ENCODE assay signal across 17 mouse cellular contexts in the genomic region with DNA sequence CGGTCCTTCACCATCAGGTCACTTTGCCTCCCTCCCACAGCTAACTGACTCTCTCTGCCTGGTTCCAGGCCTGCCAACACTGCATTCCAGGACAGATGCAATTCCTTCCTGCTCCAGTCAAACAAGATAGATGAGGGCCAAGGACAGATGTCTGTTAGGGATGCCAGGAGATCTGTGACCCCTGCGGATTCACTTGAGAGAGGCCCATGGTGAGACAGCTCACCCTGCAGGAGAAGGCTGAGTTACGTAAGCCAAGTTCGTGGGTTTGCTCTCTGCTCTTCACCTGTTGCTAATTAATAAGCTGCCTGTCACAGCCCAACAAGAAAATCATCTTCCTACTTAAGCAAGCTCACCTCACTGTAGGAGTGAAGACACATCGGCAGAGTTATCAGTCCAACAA.
DNase-seq lines count a peak whose midpoint lies in the region; ATAC-seq and TF ChIP-seq lines count a peak whose summit lies in the region.
"Had no signal": no experiment of that assay in that cellular context is flagged by ENCODE, and none has a peak within 500 bp of the region (broad histone marks: within the 10 kb centered on the region; RNA-seq: fewer than 3 reads in every experiment).

No protein-coding gene starts in this region.

- no peaks in the 10 kb centered on the region for H3K36me3 ChIP-seq in intestine, postnatal 0 days (ENCODE audit: control insufficient read depth, insufficient read depth)
- H3K36me3 ChIP-seq: forebrain, embryonic 12.5 days; midbrain, embryonic 15.5 days; stomach, embryonic 15.5 days had no signal

- H3K4me1 ChIP-seq in intestine, postnatal 0 days (replicated peaks; ENCODE audit: control insufficient read depth, insufficient read depth, low read length) = no peaks in the 10 kb centered on the region
- H3K4me1 ChIP-seq: forebrain, embryonic 12.5 days; megakaryocyte, embryonic 14.5 days; midbrain, embryonic 15.5 days; stomach, embryonic 15.5 days had no signal

- TF ChIP-seq CTCF in intestine, postnatal 0 days (IDR thresholded peaks at IDR 0.05; ENCODE audit: low read depth) = no peak

- WGBS in intestine, postnatal 0 days = 78% methylated on average over 5 of the region's 5 CpGs

- peak; percentile 72 to 87 for DNase-seq in adrenal gland, adult (ENCODE audit: inconsistent age in 2 of 2, low spot score in 1 of 2)
- DNase-seq in adrenal gland, postnatal 4 days (ENCODE audit: low spot score in 2 of 2) = no peak
- DNase-seq in right cerebral cortex, adult 18-20 months = peak; percentile 14
- no peak for DNase-seq in right cerebral cortex, postnatal 36 days (ENCODE audit: low spot score in 2 of 2)
- DNase-seq in brain, adult 2 months (ENCODE audit: low read depth, low spot score) = peak; percentile 53
- DNase-seq in testis, postnatal 14 days (ENCODE audit: low spot score) = peak; percentile 29
- no peak for DNase-seq in lung, postnatal 10 days
- DNase-seq: cerebellum, postnatal 10 days; embryo, embryonic 11 days; layer of hippocampus, postnatal 36 days had no signal

- no peak overlapping the region for H3K9ac ChIP-seq in intestine, postnatal 0 days (ENCODE audit: low read depth, low read length)
- H3K9ac ChIP-seq: forebrain, embryonic 12.5 days; liver, embryonic 14.5 days; midbrain, embryonic 15.5 days; stomach, embryonic 15.5 days had no signal

- ATAC-seq in intestine, postnatal 0 days = no peak
- ATAC-seq: lung, postnatal 0 days; midbrain, embryonic 15.5 days had no signal

- H3K27ac ChIP-seq in intestine, postnatal 0 days (ENCODE audit: low read depth, low read length) = no peak overlapping the region
- H3K27ac ChIP-seq: forebrain, embryonic 12.5 days; liver, embryonic 14.5 days; midbrain, embryonic 15.5 days; stomach, embryonic 15.5 days had no signal

- no peaks in the 10 kb centered on the region for H3K27me3 ChIP-seq in intestine, postnatal 0 days (replicated peaks; ENCODE audit: control insufficient read depth, insufficient read depth, low read length)
- H3K27me3 ChIP-seq: forebrain, embryonic 12.5 days; midbrain, embryonic 15.5 days; stomach, embryonic 15.5 days had no signal

- no peaks in the 10 kb centered on the region for H3K9me3 ChIP-seq in intestine, postnatal 0 days (ENCODE audit: control insufficient read depth)
- H3K9me3 ChIP-seq: forebrain, embryonic 12.5 days; midbrain, embryonic 15.5 days; stomach, embryonic 15.5 days had no signal

- no peak overlapping the region for H3K4me2 ChIP-seq in intestine, postnatal 0 days (replicated peaks; ENCODE audit: low read depth)
- H3K4me2 ChIP-seq: forebrain, embryonic 12.5 days; midbrain, embryonic 15.5 days; stomach, embryonic 15.5 days had no signal

- no peak overlapping the region for H3K4me3 ChIP-seq in intestine, postnatal 0 days (ENCODE audit: low read depth, low read length)
- H3K4me3 ChIP-seq: forebrain, embryonic 12.5 days; megakaryocyte, embryonic 14.5 days; midbrain, embryonic 15.5 days; stomach, embryonic 15.5 days had no signal

Comparison
In these comparisons a context has a peak if more than half of its experiments do, and no peak if none do; other contexts are left out.
1. DNase-seq: peak in adrenal gland, adult (2 of 2), right cerebral cortex, adult 18-20 months (single experiment), brain, adult 2 months (single experiment) and testis, postnatal 14 days (single experiment); none in adrenal gland, postnatal 4 days (0 of 2), right cerebral cortex, postnatal 36 days (0 of 2) and lung, postnatal 10 days (single experiment).